Mouse (Mus musculus) heart, embryonic 11.5 days (tissue): ENCODE measurements around the gene Ppp4r4. TPM values are rescaled to one million over a fixed set of nuclear protein-coding genes. Genes with fewer than 3 reads are reported as not detected.
"Not testable (repeated sequence)": the region's sequence is repeated elsewhere in the genome, so short reads cannot be mapped to it uniquely, and the experiment has no call there.

ENCODE experiments used
- ATAC-seq: fragments of 200-750 bp; cut with Nextera tagmentation; replicated peaks from 2 replicates; pipeline ENCODE4 v1.8.0; 2017; ENCODE audit warnings: moderate library complexity; ENCODE audit not compliant: insufficient number of reproducible peaks, low FRiP score, low TSS enrichment
- H3K27ac ChIP-seq: fragments of 300-500 bp; sonication (generic); 2 replicates; pipeline ENCODE4 v1.5.1; 2014; ENCODE audit warnings: mild to moderate bottlenecking, low read depth, low read length
- H3K27me3 ChIP-seq: fragments of 300-500 bp; sonication (generic); 2 replicates; pipeline ENCODE4 v1.6.1; 2014; ENCODE audit warnings: mild to moderate bottlenecking, low read length, mixed read lengths; ENCODE audit not compliant: control insufficient read depth, insufficient read depth
- H3K36me3 ChIP-seq: fragments of 300-500 bp; sonication (generic); 2 replicates; pipeline ENCODE4 v1.6.1; 2014; ENCODE audit warnings: mild to moderate bottlenecking, low read length, moderate library complexity, mixed read lengths; ENCODE audit not compliant: control insufficient read depth, insufficient read depth
- H3K4me1 ChIP-seq: fragments of 300-500 bp; sonication (generic); 2 replicates; pipeline ENCODE4 v1.6.1; 2014; ENCODE audit warnings: low read length; ENCODE audit not compliant: control insufficient read depth, insufficient read depth
- H3K4me2 ChIP-seq: fragments of 300-500 bp; sonication (generic); 2 replicates; pipeline ENCODE4 v1.6.1; 2014; ENCODE audit warnings: mild to moderate bottlenecking, moderate library complexity
- H3K4me3 ChIP-seq: fragments of 300-500 bp; sonication (generic); 2 replicates; pipeline ENCODE4 v1.5.1; 2014; ENCODE audit warnings: low read depth, low read length
- H3K9ac ChIP-seq: fragments of 300-500 bp; sonication (generic); 2 replicates; pipeline ENCODE4 v1.6.1; 2014; ENCODE audit warnings: mild to moderate bottlenecking, low read depth, low read length, moderate library complexity
- H3K9me3 ChIP-seq: fragments of 300-500 bp; sonication (generic); replicated peaks from 2 replicates; pipeline ENCODE4 v1.6.1; 2016; ENCODE audit warnings: low read length; ENCODE audit not compliant: control insufficient read depth
- WGBS: fragments of 180-500 bp; shearing (Covaris S2); extraction: QIAGEN DNeasy Blood & Tissue Kit; methylation state at CpG from one replicate; pipeline ENCODE4 v1.1.7; 2014; ENCODE audit not compliant: insufficient replicate concordance; 5-methylcytosine and 5-hydroxymethylcytosine counted together
- polyA plus RNA-seq: library from polyadenylated mRNA; unstranded; fragments of >200 nt; fragmentation: Nextera tagmentation; extraction: Ambion mirVana; gene quantifications from 2 replicates; pipeline ENCODE4 v1.2.1, GENCODE M21; 2014

Ppp4r4 gene
- polyA plus RNA-seq = 0.27 and 0.60 TPM in 2 replicates

DNA sequence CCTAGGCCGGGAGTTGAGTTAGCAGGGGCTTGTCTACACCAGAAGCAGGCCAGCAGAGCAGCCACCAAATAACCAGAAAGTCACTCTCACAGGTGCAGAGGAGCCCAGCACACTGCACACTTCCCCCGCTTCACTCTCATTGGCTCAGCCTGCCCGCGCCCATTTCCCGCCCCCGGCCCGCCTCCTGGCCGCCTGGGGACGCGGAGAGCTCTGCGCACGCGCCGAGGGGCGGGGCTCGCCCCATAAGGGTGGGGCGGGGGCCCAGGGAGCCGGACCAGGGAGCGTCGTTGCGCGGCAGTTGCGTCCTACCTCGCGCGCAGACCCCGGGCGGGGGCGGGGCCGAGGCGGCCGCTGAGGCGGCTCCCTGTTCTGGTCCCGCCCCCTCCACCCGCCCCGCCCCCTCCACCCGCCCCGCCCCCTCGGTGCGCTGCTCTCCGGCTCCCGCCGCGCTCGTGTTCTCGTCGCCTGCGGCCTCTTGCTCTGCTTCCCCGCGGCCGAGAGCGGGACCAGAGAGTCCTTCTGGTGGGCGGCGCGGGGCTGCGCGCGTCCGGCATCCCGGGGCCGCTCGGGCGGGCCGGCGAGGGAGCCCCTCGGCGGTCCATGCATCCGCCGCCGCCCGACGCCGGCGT, at the start of gene Ppp4r4:
Ppp4r4 (plus strand) TSS at position 264 of the 629 bp plus-strand sequence.
- H3K4me1 ChIP-seq = no peaks in the 10 kb centered on the region
- peak within 1 kb of the TSS; percentile 63 for H3K9ac ChIP-seq
- peak within 1 kb of the TSS; percentile 64 for H3K4me3 ChIP-seq
- H3K4me2 ChIP-seq = peak within 1 kb of the TSS; percentile 99
- H3K36me3 ChIP-seq = no peaks in the 10 kb centered on the region
- peaks cover 11% of the 10 kb centered on the region for H3K27me3 ChIP-seq
- 0% methylated on average over 43 of the region's 74 CpGs for WGBS
- no peaks in the 10 kb centered on the region for H3K9me3 ChIP-seq
- peak; percentile 96 for ATAC-seq
- H3K27ac ChIP-seq = no peak within 1 kb of the TSS

DNA sequence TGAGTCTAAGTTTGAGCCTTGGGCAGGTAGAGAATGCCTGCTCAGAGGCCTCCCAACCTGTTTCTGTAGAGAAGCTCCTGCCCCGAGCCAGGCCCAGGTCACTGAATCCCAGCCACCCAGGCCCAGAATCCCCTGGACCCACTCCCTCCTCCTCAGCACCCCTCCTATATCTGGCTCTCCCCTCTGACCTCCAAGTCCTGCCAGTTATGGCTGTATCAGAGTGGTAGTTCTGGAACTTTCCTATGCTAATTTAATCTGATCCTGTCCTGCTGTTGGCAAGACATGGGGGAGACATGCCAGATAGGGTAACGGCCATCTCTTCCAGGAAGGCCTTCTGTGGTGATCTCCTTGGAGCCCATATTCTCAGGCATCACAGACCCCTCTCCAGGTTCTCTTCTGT, 49.3 kb upstream of the Ppp4r4 start:
- 64% methylated on average over 2 of the region's 2 CpGs for WGBS
- no peaks in the 10 kb centered on the region for H3K4me1 ChIP-seq
- H3K27ac ChIP-seq = no peak overlapping the region
- no peaks in the 10 kb centered on the region for H3K27me3 ChIP-seq
- no peak for ATAC-seq
- H3K9ac ChIP-seq = no peak overlapping the region
- H3K4me3 ChIP-seq = no peak overlapping the region
- H3K4me2 ChIP-seq = no peak overlapping the region
- H3K36me3 ChIP-seq = no peaks in the 10 kb centered on the region
- no peaks in the 10 kb centered on the region for H3K9me3 ChIP-seq

DNA sequence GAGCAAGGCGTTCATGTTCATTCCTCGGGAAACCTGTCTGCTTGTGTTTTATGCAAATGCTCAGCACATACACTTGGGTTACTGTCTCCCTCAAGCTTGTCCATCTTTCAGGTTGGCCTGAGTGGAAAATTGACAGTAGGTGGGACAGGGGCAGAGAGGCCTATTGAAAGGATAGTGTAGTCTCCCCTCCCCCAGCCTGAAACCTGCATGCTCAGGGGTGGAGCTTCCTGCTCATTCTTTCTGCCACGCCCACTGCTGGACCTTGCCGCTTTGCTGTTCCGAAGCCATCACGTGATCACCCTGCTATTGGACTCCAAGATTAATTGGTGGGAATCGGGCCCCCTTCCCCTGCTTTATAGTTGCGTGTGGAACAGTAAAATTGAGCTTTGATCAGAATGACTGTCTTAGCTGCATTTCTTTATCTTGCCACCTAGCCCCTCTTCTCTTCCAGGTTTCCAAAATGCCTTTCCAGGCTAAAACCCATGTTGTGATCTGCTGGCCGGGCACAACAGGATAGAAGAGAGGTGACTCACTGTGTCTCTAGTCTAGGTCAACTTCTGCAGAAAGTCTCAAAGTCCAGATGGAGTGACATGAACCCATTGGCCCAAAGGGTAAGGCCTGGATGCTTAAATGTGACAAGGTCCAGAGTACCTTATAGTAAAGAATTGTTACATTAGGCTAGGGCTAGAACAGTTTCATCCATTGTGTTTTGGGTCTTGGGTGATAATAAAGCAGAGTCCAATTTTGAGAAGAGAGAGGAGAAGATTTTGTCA, 47.7 kb upstream of the Ppp4r4 start:
- H3K27me3 ChIP-seq, H3K4me2 ChIP-seq, H3K9me3 ChIP-seq, ATAC-seq, H3K4me1 ChIP-seq, H3K9ac ChIP-seq, H3K36me3 ChIP-seq, H3K27ac ChIP-seq, H3K4me3 ChIP-seq: not testable (repeated sequence)
- 60% methylated on average over 9 of the region's 9 CpGs for WGBS

DNA sequence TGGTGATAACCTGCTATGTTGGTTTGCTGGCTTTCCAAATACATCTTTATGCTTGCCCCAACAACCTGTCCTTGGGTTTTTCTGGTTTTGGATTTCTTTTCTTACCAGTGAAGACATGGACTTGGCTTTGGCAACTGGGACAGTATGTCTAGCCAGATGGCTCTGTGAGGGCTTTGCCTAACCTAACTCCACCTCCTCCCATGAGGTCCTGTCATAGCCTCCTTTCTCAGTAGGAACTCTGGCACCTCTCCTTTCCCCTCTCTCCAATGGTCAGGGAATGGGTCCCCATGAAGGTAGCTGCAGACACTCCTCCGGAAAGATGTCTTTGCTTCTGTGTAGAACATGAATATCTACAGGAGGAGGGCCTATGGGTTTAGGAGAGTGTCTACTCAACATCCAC, 45.4 kb upstream of the Ppp4r4 start:
- ATAC-seq = no peak
- H3K27me3 ChIP-seq = no peaks in the 10 kb centered on the region
- H3K36me3 ChIP-seq = no peaks in the 10 kb centered on the region
- no peaks in the 10 kb centered on the region for H3K9me3 ChIP-seq
- H3K4me1 ChIP-seq = no peaks in the 10 kb centered on the region
- 83% methylated on average over 1 of the region's 1 CpGs for WGBS
- H3K4me3 ChIP-seq = no peak overlapping the region
- no peak overlapping the region for H3K9ac ChIP-seq
- no peak overlapping the region for H3K27ac ChIP-seq
- no peak overlapping the region for H3K4me2 ChIP-seq

DNA sequence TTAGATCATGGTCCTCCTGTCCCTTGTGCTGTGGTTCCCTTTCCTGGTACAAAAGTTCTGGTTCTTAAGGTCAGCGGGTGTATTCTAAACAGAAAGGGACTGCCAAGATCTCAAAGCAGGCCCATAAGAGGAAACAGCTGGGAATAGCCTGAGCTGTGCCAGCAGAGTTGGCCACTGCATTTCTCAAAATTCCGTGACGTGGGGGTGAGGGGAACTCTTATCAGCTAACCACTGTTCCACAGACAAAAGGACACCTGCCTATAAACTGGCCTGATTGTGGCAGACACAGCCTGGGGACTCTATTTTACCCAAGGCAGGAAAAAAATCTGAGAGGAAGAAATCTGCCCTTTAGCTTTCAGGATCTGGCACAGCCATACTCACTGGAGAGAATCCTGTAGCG, 44.8 kb upstream of the Ppp4r4 start:
- WGBS = 52% methylated on average over 4 of the region's 4 CpGs
- Histone ChIP-seq H3K9me3 (no peaks in the 10 kb centered on the region), H3K4me2 (no peak overlapping the region), H3K4me3 (no peak overlapping the region), H3K36me3 (no peaks in the 10 kb centered on the region), H3K27me3 (no peaks in the 10 kb centered on the region), H3K9ac (no peak overlapping the region), H3K4me1 (no peaks in the 10 kb centered on the region), H3K27ac (no peak overlapping the region)
- ATAC-seq = no peak

DNA sequence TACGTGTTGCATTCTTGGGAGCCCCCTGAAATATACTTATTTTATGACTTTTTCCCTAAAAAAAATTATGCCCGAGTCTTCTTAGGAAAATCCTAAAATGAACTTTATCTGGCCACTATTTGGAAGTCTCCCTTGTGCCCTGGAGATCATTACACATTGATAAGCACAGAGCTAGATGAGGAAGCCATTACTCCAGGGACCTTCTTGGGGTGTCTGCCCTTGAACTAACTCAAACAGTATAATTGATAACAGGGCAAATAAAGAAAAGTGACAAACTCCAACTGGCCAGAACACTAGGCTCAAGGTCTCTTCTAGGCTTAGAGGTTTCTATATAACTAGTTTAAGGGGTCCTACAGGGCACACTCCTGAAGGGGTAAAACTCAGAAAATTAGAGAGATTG, 44.3 kb upstream of the Ppp4r4 start:
- Histone ChIP-seq H3K9ac (no peak overlapping the region), H3K27me3 (no peaks in the 10 kb centered on the region), H3K4me2 (no peak overlapping the region), H3K4me1 (no peaks in the 10 kb centered on the region), H3K9me3 (no peaks in the 10 kb centered on the region), H3K4me3 (no peak overlapping the region), H3K36me3 (no peaks in the 10 kb centered on the region), H3K27ac (no peak overlapping the region)
- 75% methylated on average over 2 of the region's 2 CpGs for WGBS
- no peak for ATAC-seq

DNA sequence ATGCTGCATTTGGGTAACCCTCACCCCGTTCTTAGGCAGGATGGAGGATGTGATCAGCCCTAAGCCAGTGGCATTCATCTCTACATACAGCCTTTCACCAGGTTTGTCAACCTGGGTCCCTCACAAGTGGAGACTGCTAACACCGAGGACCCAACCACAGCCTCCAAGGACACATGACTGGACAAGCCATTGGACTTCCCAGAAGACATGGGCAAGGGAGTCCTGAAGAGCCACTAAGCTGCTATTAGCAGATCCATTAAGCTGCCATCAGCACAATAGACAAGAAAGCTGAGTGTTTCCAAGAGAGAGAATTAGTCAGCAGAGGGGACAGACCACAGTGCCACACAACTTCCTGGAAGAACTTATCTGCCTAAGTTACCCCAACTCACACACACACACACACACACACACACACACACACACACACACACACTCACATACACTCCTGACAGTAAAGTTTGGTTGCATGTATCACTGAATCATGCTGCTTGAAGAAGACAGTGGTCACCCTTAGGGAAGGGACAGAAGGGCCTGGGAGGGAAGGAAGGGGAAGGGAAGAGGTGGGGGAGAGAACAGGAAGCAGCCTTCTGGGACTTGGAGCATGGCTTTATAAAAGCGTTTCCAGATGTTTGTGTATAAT, 40.9 kb upstream of the Ppp4r4 start:
- Histone ChIP-seq H3K9me3 (no peaks in the 10 kb centered on the region), H3K4me2 (no peak overlapping the region), H3K4me3 (no peak overlapping the region), H3K36me3 (no peaks in the 10 kb centered on the region), H3K4me1 (no peaks in the 10 kb centered on the region), H3K27me3 (no peaks in the 10 kb centered on the region), H3K9ac (no peak overlapping the region), H3K27ac (no peak overlapping the region)
- WGBS = 65% methylated on average over 3 of the region's 3 CpGs
- ATAC-seq = no peak

DNA sequence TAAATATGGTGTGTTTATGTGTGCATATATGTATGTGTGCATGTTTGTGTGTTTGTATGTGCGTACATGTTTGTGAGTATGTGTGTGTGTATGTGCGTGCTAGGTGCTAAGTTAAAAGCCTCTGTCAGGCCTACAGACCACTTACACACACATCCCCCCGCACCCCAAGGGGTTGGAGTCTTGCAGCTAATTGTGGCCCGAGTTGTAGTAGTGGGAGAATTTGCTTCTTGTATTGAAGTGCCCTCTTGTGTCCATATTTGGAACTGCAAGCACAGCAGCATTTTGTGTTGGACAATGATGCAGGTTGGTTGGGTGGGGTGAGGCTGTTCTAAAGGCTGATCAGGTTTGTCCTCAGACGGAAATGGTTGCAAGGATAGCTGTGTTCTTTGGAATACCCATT, 39.3 kb upstream of the Ppp4r4 start:
- H3K27ac ChIP-seq = no peak overlapping the region
- H3K9me3 ChIP-seq = no peaks in the 10 kb centered on the region
- 38% methylated on average over 5 of the region's 5 CpGs for WGBS
- ATAC-seq = no peak
- no peaks in the 10 kb centered on the region for H3K27me3 ChIP-seq
- no peak overlapping the region for H3K9ac ChIP-seq
- H3K4me3 ChIP-seq = no peak overlapping the region
- no peaks in the 10 kb centered on the region for H3K4me1 ChIP-seq
- no peak overlapping the region for H3K4me2 ChIP-seq
- no peaks in the 10 kb centered on the region for H3K36me3 ChIP-seq
